Mouse (Mus musculus) lung, adult 2 months (tissue): ENCODE measurements around the gene Cmss1.

ENCODE experiments used
- CTCF ChIP-seq: fragments of 200-500 bp; IDR thresholded peaks from 2 replicates; pipeline ENCODE4 v1.5.1; 2011; ENCODE audit warnings: mild to moderate bottlenecking, low read length, control low read depth; ENCODE audit not compliant: insufficient read depth
- POLR2A ChIP-seq: fragments of 200-500 bp; IDR thresholded peaks from 2 replicates; pipeline ENCODE4 v1.6.1; 2011; ENCODE audit warnings: low read depth, mild to moderate bottlenecking, control low read depth, low read length, borderline replicate concordance; ENCODE audit errors: extremely low read depth

- TF ChIP-seq CTCF (no peak), POLR2A (no peak)
Measured at GRCm38 (mm10) chr16:57568648-57569404, 37.8 kb downstream of the Cmss1 start.
